Mouse (Mus musculus): ENCODE data around the gene AC124108.1. TPM values are rescaled to one million over a fixed set of nuclear protein-coding genes. Genes with fewer than 3 reads are reported as not detected.

AC124108.1 gene
- polyA plus RNA-seq, 1 experiment from 2014 or later = 1.6 TPM

DNA sequence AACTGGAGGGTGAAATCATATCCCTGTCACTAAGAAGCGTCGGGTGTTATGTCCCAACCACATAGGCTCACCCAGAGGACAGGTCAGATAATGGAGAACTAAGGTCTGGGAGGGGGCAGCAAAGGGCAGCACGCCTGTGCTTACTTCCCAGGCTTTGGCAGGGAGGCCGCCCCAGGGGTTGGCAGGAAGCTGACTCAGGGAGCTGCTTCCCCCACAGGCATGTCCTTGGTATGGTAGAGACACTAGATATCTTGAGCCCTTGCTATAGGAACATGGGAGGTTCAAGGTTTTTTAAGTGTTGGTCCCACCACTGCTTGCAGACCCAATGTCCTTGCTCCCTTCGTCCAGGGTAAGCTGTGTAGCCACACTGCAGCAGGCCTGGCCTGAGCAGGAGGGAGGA is 14.7 kb downstream of the AC124108.1 start:
- H3K36me3 ChIP-seq = peaks cover 7% of the 10 kb centered on the region; the same call in 1 of the 2 replicates
- no peak overlapping the region for H3K4me3 ChIP-seq (replicated peaks)
- H3K9ac ChIP-seq (replicated peaks) = no peak overlapping the region
- ATAC-seq (ENCODE audit: low FRiP score) = no peak
- no peaks in the 10 kb centered on the region for H3K27me3 ChIP-seq (replicated peaks)
- H3K4me2 ChIP-seq = no peak overlapping the region
- peaks cover 64% of the 10 kb centered on the region for H3K4me1 ChIP-seq
- no peak overlapping the region for H3K27ac ChIP-seq (replicated peaks)
- no peaks in the 10 kb centered on the region for H3K9me3 ChIP-seq (replicated peaks)
- 70% methylated on average over 5 of the region's 5 CpGs for WGBS

DNA sequence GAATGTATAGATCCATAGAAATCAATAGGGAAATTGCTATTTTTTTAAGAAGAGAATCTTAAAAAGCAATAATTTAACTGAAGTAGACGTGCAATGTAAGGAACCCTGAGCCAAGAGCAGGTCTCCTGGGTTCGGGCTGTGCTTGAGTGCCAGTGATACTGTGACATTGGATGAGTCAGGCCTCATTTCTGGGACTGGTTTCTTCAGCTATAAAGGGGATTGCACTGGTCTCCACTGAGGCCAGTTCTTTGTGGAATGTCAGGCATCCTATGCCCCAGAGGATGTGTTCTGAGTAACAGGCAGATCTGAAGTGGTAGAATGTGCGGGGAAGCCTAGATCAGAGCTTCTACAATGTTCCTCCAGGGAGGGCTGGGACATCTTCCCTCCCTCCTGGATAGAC is 15.6 kb downstream of the AC124108.1 start:
- WGBS = 73% methylated on average over 3 of the region's 3 CpGs
- H3K36me3 ChIP-seq = peaks cover 7% of the 10 kb centered on the region; the same call in 1 of the 2 replicates
- no peak overlapping the region for H3K4me2 ChIP-seq
- ATAC-seq (ENCODE audit: low FRiP score) = no peak
- no peak overlapping the region for H3K27ac ChIP-seq (replicated peaks)
- H3K9ac ChIP-seq (replicated peaks) = no peak overlapping the region
- 0 out of 2 replicates have a peak, but pooled peaks cover 3% of the 10 kb centered on the region for H3K27me3 ChIP-seq (replicated peaks)
- no peak overlapping the region for H3K4me3 ChIP-seq (replicated peaks)
- H3K4me1 ChIP-seq = peaks cover 66% of the 10 kb centered on the region
- no peaks in the 10 kb centered on the region for H3K9me3 ChIP-seq (replicated peaks)

GRCm38 (mm10) chr1:132208154-132208553 is 16.9 kb downstream of the AC124108.1 start:
- peak overlapping the region; percentile 78 for H3K27ac ChIP-seq (replicated peaks)
- no peak overlapping the region for H3K4me2 ChIP-seq
- H3K9ac ChIP-seq (replicated peaks) = no peak overlapping the region
- H3K9me3 ChIP-seq (replicated peaks) = no peaks in the 10 kb centered on the region
- ATAC-seq (ENCODE audit: low FRiP score) = no peak
- no peak overlapping the region for H3K4me3 ChIP-seq (replicated peaks)
- WGBS = 10% methylated on average over 4 of the region's 4 CpGs
- peaks cover 67% of the 10 kb centered on the region for H3K4me1 ChIP-seq
- 0 out of 2 replicates have a peak, but pooled peaks cover 4% of the 10 kb centered on the region for H3K27me3 ChIP-seq (replicated peaks)
- H3K36me3 ChIP-seq = peaks cover 7% of the 10 kb centered on the region; the same call in 1 of the 2 replicates

GRCm38 (mm10) chr1:132209400-132209799 is 18.1 kb downstream of the AC124108.1 start:
- Histone ChIP-seq H3K4me1 (peaks cover 71% of the 10 kb centered on the region), H3K36me3 (peaks cover 5% of the 10 kb centered on the region; the same call in 1 of the 2 replicates), H3K27me3 (replicated peaks) (0 out of 2 replicates have a peak, but pooled peaks cover 4% of the 10 kb centered on the region), H3K4me2 (peak overlapping the region; percentile 25), H3K4me3 (replicated peaks) (no peak overlapping the region), H3K9me3 (replicated peaks) (no peaks in the 10 kb centered on the region), H3K9ac (replicated peaks) (0 out of 2 replicates have a peak overlapping the region, but pooled peaks have one; percentile 14), H3K27ac (replicated peaks) (peak overlapping the region; percentile 78)
- peak; percentile 65 for ATAC-seq (ENCODE audit: low FRiP score)
- 30% methylated on average over 10 of the region's 10 CpGs for whole genome bisulfite sequencing

- Histone ChIP-seq H3K4me1 (peaks cover 70% of the 10 kb centered on the region), H3K9ac (replicated peaks) (no peak overlapping the region), H3K27me3 (replicated peaks) (0 out of 2 replicates have a peak, but pooled peaks cover 4% of the 10 kb centered on the region), H3K27ac (replicated peaks) (peak overlapping the region; percentile 78; the same call in 1 of the 2 replicates), H3K9me3 (replicated peaks) (no peaks in the 10 kb centered on the region), H3K4me2 (no peak overlapping the region), H3K36me3 (no peaks in the 10 kb centered on the region), H3K4me3 (replicated peaks) (no peak overlapping the region)
- 26% methylated on average over 7 of the region's 7 CpGs for WGBS
- no peak for ATAC-seq (ENCODE audit: low FRiP score)
Observed at GRCm38 (mm10) chr1:132210922-132211321, 19.7 kb downstream of the AC124108.1 start.

DNA sequence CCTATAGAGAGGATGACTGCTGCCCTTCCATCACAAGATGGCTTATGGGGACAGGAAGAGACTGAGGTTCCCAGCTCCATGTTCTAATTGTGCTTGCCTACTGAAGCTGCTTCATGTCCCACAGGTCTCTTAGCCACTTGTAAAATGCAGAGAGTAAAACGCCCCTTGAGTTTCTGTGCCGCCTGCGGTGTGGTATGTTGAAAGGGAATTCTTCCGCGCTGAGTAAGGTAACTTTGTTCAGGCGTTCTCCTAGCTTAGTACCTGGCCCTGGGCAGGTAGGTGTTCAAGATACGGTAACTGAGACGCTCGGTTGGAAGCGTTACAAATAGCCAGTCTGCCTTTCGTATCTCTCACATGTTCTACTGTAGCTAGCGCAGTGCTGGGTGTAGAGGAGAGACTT is 20.4 kb downstream of the AC124108.1 start:
- Histone ChIP-seq H3K9ac (replicated peaks) (no peak overlapping the region), H3K9me3 (replicated peaks) (no peaks in the 10 kb centered on the region), H3K4me3 (replicated peaks) (no peak overlapping the region), H3K4me2 (peak overlapping the region; percentile 51; the same call in 1 of the 2 replicates), H3K4me1 (peaks cover 64% of the 10 kb centered on the region), H3K27me3 (replicated peaks) (0 out of 2 replicates have a peak, but pooled peaks cover 4% of the 10 kb centered on the region), H3K27ac (replicated peaks) (no peak overlapping the region), H3K36me3 (no peaks in the 10 kb centered on the region)
- no peak for ATAC-seq (ENCODE audit: low FRiP score)
- 48% methylated on average over 12 of the region's 12 CpGs for WGBS

- H3K36me3 ChIP-seq = no peaks in the 10 kb centered on the region
- no peak for ATAC-seq (ENCODE audit: low FRiP score)
- WGBS = 9% methylated on average over 20 of the region's 20 CpGs
- H3K9ac ChIP-seq (replicated peaks) = no peak overlapping the region
- no peaks in the 10 kb centered on the region for H3K9me3 ChIP-seq (replicated peaks)
- no peak overlapping the region for H3K27ac ChIP-seq (replicated peaks)
- H3K4me3 ChIP-seq (replicated peaks) = peak overlapping the region; percentile 25
- peak overlapping the region; percentile 51 for H3K4me2 ChIP-seq
- H3K4me1 ChIP-seq = peaks cover 64% of the 10 kb centered on the region
- 0 out of 2 replicates have a peak, but pooled peaks cover 4% of the 10 kb centered on the region for H3K27me3 ChIP-seq (replicated peaks)
Observed at GRCm38 (mm10) chr1:132212218-132212617, 21.0 kb downstream of the AC124108.1 start.

- ATAC-seq (ENCODE audit: low FRiP score) = no peak
- WGBS = 13% methylated on average over 6 of the region's 6 CpGs
- Histone ChIP-seq H3K4me3 (replicated peaks) (no peak overlapping the region), H3K9me3 (replicated peaks) (no peaks in the 10 kb centered on the region), H3K36me3 (no peaks in the 10 kb centered on the region), H3K27ac (replicated peaks) (no peak overlapping the region), H3K9ac (replicated peaks) (no peak overlapping the region), H3K27me3 (replicated peaks) (0 out of 2 replicates have a peak, but pooled peaks cover 4% of the 10 kb centered on the region), H3K4me1 (peaks cover 56% of the 10 kb centered on the region), H3K4me2 (no peak overlapping the region)
Observed at GRCm38 (mm10) chr1:132213076-132213475, 21.8 kb downstream of the AC124108.1 start.

DNA sequence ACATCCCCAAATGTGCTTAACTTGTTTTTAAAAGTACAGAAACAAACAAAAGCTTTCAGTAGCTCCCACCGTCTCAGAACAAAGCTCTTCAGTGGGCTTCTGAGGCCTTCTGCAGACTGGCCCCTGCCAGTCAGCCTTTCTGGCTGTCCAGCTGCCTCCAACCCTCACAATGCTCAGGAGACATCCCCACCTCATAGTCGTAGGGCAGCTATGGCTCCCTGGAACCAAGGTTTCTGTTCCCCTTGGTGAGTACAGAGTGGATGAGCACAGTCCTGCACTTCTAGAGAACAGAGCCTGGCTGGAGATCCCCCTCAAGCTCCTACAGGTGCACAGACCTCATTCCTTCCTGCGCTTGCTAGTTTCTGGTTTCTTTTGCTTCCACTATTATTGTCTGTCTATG is 25.0 kb downstream of the AC124108.1 start:
- 0 out of 2 replicates have a peak, but pooled peaks cover 4% of the 10 kb centered on the region for H3K27me3 ChIP-seq (replicated peaks)
- no peak overlapping the region for H3K4me2 ChIP-seq
- 62% methylated on average over 3 of the region's 3 CpGs for WGBS
- no peaks in the 10 kb centered on the region for H3K9me3 ChIP-seq (replicated peaks)
- H3K4me1 ChIP-seq = peaks cover 24% of the 10 kb centered on the region
- ATAC-seq (ENCODE audit: low FRiP score) = no peak
- no peak overlapping the region for H3K27ac ChIP-seq (replicated peaks)
- H3K9ac ChIP-seq (replicated peaks) = no peak overlapping the region
- H3K36me3 ChIP-seq = no peaks in the 10 kb centered on the region
- no peak overlapping the region for H3K4me3 ChIP-seq (replicated peaks)

- H3K4me3 ChIP-seq (replicated peaks) = no peak overlapping the region
- no peak overlapping the region for H3K9ac ChIP-seq (replicated peaks)
- H3K27me3 ChIP-seq (replicated peaks) = no peaks in the 10 kb centered on the region
- H3K36me3 ChIP-seq = no peaks in the 10 kb centered on the region
- H3K9me3 ChIP-seq (replicated peaks) = no peaks in the 10 kb centered on the region
- H3K27ac ChIP-seq (replicated peaks) = no peak overlapping the region; the same call in 1 of the 2 replicates
- WGBS = 33% methylated on average over 2 of the region's 2 CpGs
- ATAC-seq (ENCODE audit: low FRiP score) = no peak
- peaks cover 16% of the 10 kb centered on the region for H3K4me1 ChIP-seq
- H3K4me2 ChIP-seq = no peak overlapping the region
Observed at GRCm38 (mm10) chr1:132221627-132222026, 30.4 kb downstream of the AC124108.1 start.

DNA sequence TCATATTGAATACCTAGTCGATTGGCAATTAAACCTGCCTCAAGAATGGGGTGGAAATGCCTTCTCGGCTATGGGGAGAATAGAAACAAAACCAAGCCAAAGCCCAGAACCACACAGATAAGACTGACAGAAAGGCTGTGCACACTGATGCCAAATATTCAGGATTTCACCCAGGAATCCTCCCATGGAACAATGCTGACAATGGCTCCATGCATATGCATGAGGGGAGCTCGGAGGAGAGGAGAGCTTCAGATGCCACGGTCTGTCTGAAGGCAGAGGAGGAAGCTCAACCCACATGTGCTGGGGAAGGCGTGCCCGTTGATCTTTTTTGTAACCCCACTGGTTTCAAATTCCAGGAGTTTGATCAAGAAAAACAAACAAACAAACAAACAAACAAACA is 30.9 kb downstream of the AC124108.1 start:
- peak overlapping the region; percentile 24; the same call in 1 of the 2 replicates for H3K27ac ChIP-seq (replicated peaks)
- 12% methylated on average over 6 of the region's 6 CpGs for WGBS

DNA sequence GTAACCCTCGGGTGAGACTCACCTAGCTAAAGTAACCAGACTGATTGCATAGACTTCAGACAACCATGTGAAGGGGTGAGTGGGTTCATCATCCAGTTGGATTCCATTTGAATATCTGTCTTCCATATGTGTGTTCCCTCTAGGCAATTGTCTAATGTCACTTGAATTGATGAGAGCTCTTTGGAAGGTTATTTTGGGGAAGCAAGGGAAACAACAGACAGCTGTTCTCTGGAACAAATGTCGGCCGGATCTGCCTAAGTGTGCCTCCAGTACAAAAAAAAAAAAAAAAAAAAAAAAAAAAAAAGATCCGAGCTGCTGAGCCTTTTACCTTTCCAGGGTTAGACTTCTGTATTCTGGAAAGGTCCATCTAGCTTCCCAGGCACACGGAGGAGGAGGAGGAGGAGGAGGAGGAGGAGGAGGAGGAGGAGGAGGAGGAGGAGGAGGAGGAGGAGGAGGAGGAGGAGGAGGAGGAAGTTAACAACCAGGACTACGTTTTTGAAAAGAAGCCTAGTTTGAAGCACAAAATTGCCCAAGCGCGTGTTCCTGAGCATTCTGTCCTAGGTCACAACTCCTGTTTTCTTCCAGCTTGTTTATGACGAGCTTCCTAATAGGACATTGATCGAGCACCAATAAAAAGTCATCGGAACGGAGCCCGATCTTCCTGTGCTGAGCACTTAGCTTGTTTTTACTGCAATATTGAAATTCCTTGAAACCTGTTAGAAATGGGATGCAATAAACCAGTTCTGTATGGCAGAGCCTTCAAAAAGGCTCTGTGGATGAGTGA is 35.2 kb downstream of the AC124108.1 start:
- no peak overlapping the region for H3K9ac ChIP-seq (replicated peaks)
- peaks cover 16% of the 10 kb centered on the region for H3K4me1 ChIP-seq
- H3K27ac ChIP-seq (replicated peaks) = no peak overlapping the region
- no peaks in the 10 kb centered on the region for H3K27me3 ChIP-seq (replicated peaks)
- ATAC-seq (ENCODE audit: low FRiP score) = no peak
- no peak overlapping the region for H3K4me3 ChIP-seq (replicated peaks)
- H3K9me3 ChIP-seq (replicated peaks) = no peaks in the 10 kb centered on the region
- H3K36me3 ChIP-seq = no peaks in the 10 kb centered on the region
- no peak overlapping the region for H3K4me2 ChIP-seq
- 65% methylated on average over 12 of the region's 13 CpGs for WGBS

More for the DNA sequence above, 30.9 kb downstream of the AC124108.1 start:
- no peak overlapping the region for H3K9ac ChIP-seq (replicated peaks)
- no peaks in the 10 kb centered on the region for H3K36me3 ChIP-seq
- no peak overlapping the region for H3K4me2 ChIP-seq
- H3K9me3 ChIP-seq (replicated peaks) = no peaks in the 10 kb centered on the region
- H3K4me1 ChIP-seq = peaks cover 16% of the 10 kb centered on the region
- peak; percentile 59; the same call in 1 of the 2 replicates for ATAC-seq (ENCODE audit: low FRiP score)
- no peak overlapping the region for H3K4me3 ChIP-seq (replicated peaks)
- no peaks in the 10 kb centered on the region for H3K27me3 ChIP-seq (replicated peaks)

Data from neural tube, embryonic 15.5 days (tissue).